Mouse (Mus musculus) limb, embryonic 15.5 days (tissue): ENCODE measurements around the gene Icam2. TPM values are rescaled to one million over a fixed set of nuclear protein-coding genes. Genes with fewer than 3 reads are reported as not detected.

ENCODE experiments used
- ATAC-seq: fragments of 200-750 bp; cut with Nextera tagmentation; 2 replicates; pipeline ENCODE4 v1.8.0; 2017; ENCODE audit warnings: low read depth, moderate TSS enrichment; ENCODE audit not compliant: insufficient number of reproducible peaks, low FRiP score, low TSS enrichment
- H3K27ac ChIP-seq: fragments of 300-500 bp; sonication (generic); 2 replicates; pipeline ENCODE4 v1.5.1; 2015; ENCODE audit warnings: moderate library complexity, mild to moderate bottlenecking, inconsistent platforms
- H3K27me3 ChIP-seq: fragments of 300-500 bp; sonication (generic); 2 replicates; pipeline ENCODE4 v1.6.1; 2015; ENCODE audit warnings: inconsistent platforms
- H3K36me3 ChIP-seq: fragments of 300-500 bp; sonication (generic); 2 replicates; pipeline ENCODE4 v1.6.1; 2015; ENCODE audit warnings: inconsistent platforms
- H3K4me1 ChIP-seq: fragments of 300-500 bp; sonication (generic); 2 replicates; pipeline ENCODE4 v1.6.1; 2015; ENCODE audit warnings: inconsistent platforms
- H3K4me2 ChIP-seq: fragments of 300-500 bp; sonication (generic); 2 replicates; pipeline ENCODE4 v1.6.1; 2015; ENCODE audit warnings: mild to moderate bottlenecking, inconsistent platforms
- H3K4me3 ChIP-seq: fragments of 300-500 bp; sonication (generic); 2 replicates; pipeline ENCODE4 v1.5.1; 2015; ENCODE audit warnings: mild to moderate bottlenecking, inconsistent platforms
- H3K9ac ChIP-seq: fragments of 300-500 bp; sonication (generic); 2 replicates; pipeline ENCODE4 v1.6.1; 2015; ENCODE audit warnings: inconsistent platforms
- H3K9me3 ChIP-seq: fragments of 300-500 bp; sonication (generic); 2 replicates; pipeline ENCODE4 v1.6.1; 2016; ENCODE audit warnings: inconsistent platforms
- WGBS: fragments of 180-500 bp; shearing (Covaris S2); methylation state at CpG from one replicate; pipeline ENCODE4 v1.1.7; 2015; 5-methylcytosine and 5-hydroxymethylcytosine counted together
- polyA plus RNA-seq: library from polyadenylated mRNA; unstranded; fragments of >200 nt; fragmentation: Nextera tagmentation; extraction: Ambion mirVana; gene quantifications from 2 replicates; pipeline ENCODE4 v1.2.1, GENCODE M21; 2015

Gene Icam2
- polyA plus RNA-seq, 1 experiment from 2014 or later = 39.1 TPM

GRCm38 (mm10) chr11:106338870-106339269 lies 49.0 kb downstream of the Icam2 start:
- H3K4me2 ChIP-seq = no peak overlapping the region
- no peak for ATAC-seq
- H3K9me3 ChIP-seq = no peaks in the 10 kb centered on the region
- H3K27me3 ChIP-seq = no peaks in the 10 kb centered on the region
- H3K9ac ChIP-seq = no peak overlapping the region
- H3K36me3 ChIP-seq = no peaks in the 10 kb centered on the region
- H3K4me1 ChIP-seq = no peaks in the 10 kb centered on the region
- no peak overlapping the region for H3K27ac ChIP-seq
- WGBS = 65% methylated on average over 7 of the region's 7 CpGs
- no peak overlapping the region for H3K4me3 ChIP-seq

- 71% methylated on average over 5 of the region's 5 CpGs for WGBS
- H3K4me1 ChIP-seq = no peaks in the 10 kb centered on the region
- H3K9ac ChIP-seq = no peak overlapping the region
- no peaks in the 10 kb centered on the region for H3K27me3 ChIP-seq
- H3K4me3 ChIP-seq = no peak overlapping the region
- no peak overlapping the region for H3K27ac ChIP-seq
- H3K4me2 ChIP-seq = no peak overlapping the region
- no peak for ATAC-seq
- no peaks in the 10 kb centered on the region for H3K9me3 ChIP-seq
- no peaks in the 10 kb centered on the region for H3K36me3 ChIP-seq
Measured at GRCm38 (mm10) chr11:106338029-106338428, 49.8 kb downstream of the Icam2 start.

- no peaks in the 10 kb centered on the region for H3K36me3 ChIP-seq
- no peaks in the 10 kb centered on the region for H3K9me3 ChIP-seq
- no peak overlapping the region for H3K27ac ChIP-seq
- H3K4me1 ChIP-seq = 0 out of 2 replicates have a peak, but pooled peaks cover 3% of the 10 kb centered on the region
- no peak overlapping the region for H3K4me3 ChIP-seq
- no peak overlapping the region for H3K9ac ChIP-seq
- no peak overlapping the region for H3K4me2 ChIP-seq
- no peak for ATAC-seq
- 7% methylated on average over 2 of the region's 2 CpGs for WGBS
- no peaks in the 10 kb centered on the region for H3K27me3 ChIP-seq
Measured at GRCm38 (mm10) chr11:106334066-106334465, 53.8 kb downstream of the Icam2 start.

- Histone ChIP-seq H3K4me3 (no peak overlapping the region), H3K36me3 (no peaks in the 10 kb centered on the region), H3K9ac (no peak overlapping the region), H3K27me3 (no peaks in the 10 kb centered on the region), H3K4me1 (peaks cover 17% of the 10 kb centered on the region; the same call in 1 of the 2 replicates), H3K27ac (no peak overlapping the region), H3K4me2 (no peak overlapping the region), H3K9me3 (no peaks in the 10 kb centered on the region)
- 37% methylated on average over 4 of the region's 4 CpGs for WGBS
- ATAC-seq = no peak
Measured at GRCm38 (mm10) chr11:106332458-106332857, 55.4 kb downstream of the Icam2 start.

- Histone ChIP-seq H3K9ac (no peak overlapping the region), H3K36me3 (no peaks in the 10 kb centered on the region), H3K4me3 (no peak overlapping the region), H3K9me3 (no peaks in the 10 kb centered on the region), H3K27ac (no peak overlapping the region), H3K27me3 (no peaks in the 10 kb centered on the region), H3K4me2 (no peak overlapping the region), H3K4me1 (peaks cover 17% of the 10 kb centered on the region; the same call in 1 of the 2 replicates)
- ATAC-seq = no peak
- 62% methylated on average over 7 of the region's 7 CpGs for WGBS
Measured at GRCm38 (mm10) chr11:106329682-106330081, 58.2 kb downstream of the Icam2 start.

- 61% methylated on average over 6 of the region's 6 CpGs for WGBS
- Histone ChIP-seq H3K9ac (no peak overlapping the region), H3K36me3 (no peaks in the 10 kb centered on the region), H3K27ac (no peak overlapping the region), H3K4me3 (no peak overlapping the region), H3K4me2 (no peak overlapping the region), H3K27me3 (no peaks in the 10 kb centered on the region), H3K9me3 (no peaks in the 10 kb centered on the region), H3K4me1 (peaks cover 17% of the 10 kb centered on the region; the same call in 1 of the 2 replicates)
- no peak for ATAC-seq
Measured at GRCm38 (mm10) chr11:106329128-106329527, 58.7 kb downstream of the Icam2 start.

- no peak overlapping the region for H3K27ac ChIP-seq
- no peak overlapping the region for H3K4me3 ChIP-seq
Measured at GRCm38 (mm10) chr11:106328521-106328920, 59.4 kb downstream of the Icam2 start.

More at GRCm38 (mm10) chr11:106328521-106328920, 59.4 kb downstream of the Icam2 start:
- H3K4me1 ChIP-seq = peaks cover 17% of the 10 kb centered on the region; the same call in 1 of the 2 replicates
- no peak overlapping the region for H3K9ac ChIP-seq
- no peak for ATAC-seq
- 41% methylated on average over 5 of the region's 5 CpGs for WGBS
- no peaks in the 10 kb centered on the region for H3K36me3 ChIP-seq
- no peaks in the 10 kb centered on the region for H3K9me3 ChIP-seq
- no peak overlapping the region for H3K4me2 ChIP-seq
- H3K27me3 ChIP-seq = no peaks in the 10 kb centered on the region

Other genes with a start within 250 kb of the Icam2 start
- gene Gm10840, start 227.2 kb downstream of the Icam2 start, polyA plus RNA-seq = 0.84 TPM in 1 of 2 replicates, not detected in the other
- 202 and 221 TPM in 2 replicates for gene Limd2, start 227.2 kb downstream of the Icam2 start, polyA plus RNA-seq
- 23.2 and 24.4 TPM in 2 replicates for gene Strada, start 185.9 kb downstream of the Icam2 start, polyA plus RNA-seq
- gene Ccdc47, start 171.7 kb downstream of the Icam2 start, polyA plus RNA-seq = 83.6 and 89.9 TPM in 2 replicates
- 68.9 and 74.0 TPM in 2 replicates for gene Ddx42, start 171.1 kb downstream of the Icam2 start, polyA plus RNA-seq
- 50.8 and 52.7 TPM in 2 replicates for gene Ftsj3, start 132.0 kb downstream of the Icam2 start, polyA plus RNA-seq
- 276 and 309 TPM in 2 replicates for gene Psmc5, start 131.9 kb downstream of the Icam2 start, polyA plus RNA-seq
- gene Smarcd2, start 115.1 kb downstream of the Icam2 start, polyA plus RNA-seq = 90.6 and 110 TPM in 2 replicates
- 0.41 and 0.53 TPM in 2 replicates for gene Tcam1, start 111.4 kb downstream of the Icam2 start, polyA plus RNA-seq
- not detected in 2 replicates for gene Gh, start 86.2 kb downstream of the Icam2 start, polyA plus RNA-seq
- 2.9 and 3.7 TPM in 2 replicates for gene Cd79b, start 73.3 kb downstream of the Icam2 start, polyA plus RNA-seq
- 0.46 and 1.8 TPM in 2 replicates for gene Scn4a, start 34.8 kb downstream of the Icam2 start, polyA plus RNA-seq
- gene Prr29, start 22.6 kb downstream of the Icam2 start, polyA plus RNA-seq = 0.38 and 0.70 TPM in 2 replicates
- gene Ern1, start 99.8 kb upstream of the Icam2 start, polyA plus RNA-seq = 5.9 and 6.6 TPM in 2 replicates
- 10.4 and 10.9 TPM in 2 replicates for gene Tex2, start 225.3 kb upstream of the Icam2 start, polyA plus RNA-seq